Mouse (Mus musculus): ENCODE measurements at regions not wholly inside any gene's neighbourhood (a gene's known extent, or its start where the extent isn't known, plus 50 kb on each side); places are given as distances from the start of the nearest gene placed in this dataset.

DNA sequence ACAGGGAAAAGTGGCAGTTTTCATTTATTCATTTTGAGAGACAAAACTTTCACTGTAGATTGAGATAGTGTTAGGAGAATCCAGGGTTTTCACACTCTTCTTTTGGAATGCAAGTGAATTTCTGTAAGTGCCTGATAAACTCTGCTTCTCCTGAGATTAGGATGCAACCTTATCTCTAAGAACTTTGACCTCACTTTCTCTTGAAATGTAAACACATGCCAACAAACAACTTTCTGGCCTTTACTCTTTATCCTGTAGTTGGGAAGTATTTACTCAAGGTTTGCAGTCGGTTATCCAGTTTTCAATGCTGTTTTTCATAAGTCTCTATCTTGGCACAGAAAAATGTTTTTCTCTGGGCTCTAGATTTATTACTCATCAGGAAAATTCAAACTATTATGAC, 1125.7 kb downstream of the Ankrd7 start:
- no peak for TF ChIP-seq CTCF (IDR thresholded peaks at IDR 0.05)
- no peak for TF ChIP-seq EP300 (IDR thresholded peaks at IDR 0.05)

All from lung, postnatal 0 days (tissue).